Mouse (Mus musculus): ENCODE measurements around the gene Pds5a. TPM values are rescaled to one million over a fixed set of nuclear protein-coding genes. Genes with fewer than 3 reads are reported as not detected.
"Not testable (repeated sequence)": the region's sequence is repeated elsewhere in the genome, so short reads cannot be mapped to it uniquely, and the experiment has no call there.

The Pds5a gene
- polyA plus RNA-seq (2014; fragmentation: Nextera tagmentation; extraction: Ambion mirVana), result 124 and 140 TPM in 2 replicates

- H3K4me2 ChIP-seq (ENCODE audit: low read depth, severe bottlenecking), result peak within 1 kb of the TSS; percentile 43
- no peaks in the 10 kb centered on the region for H3K27me3 ChIP-seq (ENCODE audit: control insufficient read depth, insufficient read depth, low read length)
- H3K36me3 ChIP-seq (ENCODE audit: control insufficient read depth, insufficient read depth, low read length), result no peaks in the 10 kb centered on the region
- H3K4me3 ChIP-seq (ENCODE audit: low read depth, low read length), result peak within 1 kb of the TSS; percentile 98
- DNase-seq (ENCODE audit: low spot score), result peak; percentile 91
- peak; percentile 88 for ATAC-seq (ENCODE audit: insufficient number of reproducible peaks, low FRiP score, low TSS enrichment, low read depth)
- no peaks in the 10 kb centered on the region for H3K9me3 ChIP-seq (ENCODE audit: control insufficient read depth, low read length)
- H3K27ac ChIP-seq (replicated peaks; ENCODE audit: low read depth, low read length), result peak within 1 kb of the TSS; percentile 97
- peaks cover 5% of the 10 kb centered on the region for H3K4me1 ChIP-seq (ENCODE audit: control insufficient read depth, insufficient read depth, low read length)
- H3K9ac ChIP-seq (ENCODE audit: low read length), result peak within 1 kb of the TSS; percentile 99
- WGBS, result 1% methylated on average over 78 of the region's 140 CpGs
These were observed at the start of gene Pds5a for GRCm38 (mm10) chr5:65697836-65698758. Pds5a (minus strand) TSS chr5:65698273.

GRCm38 (mm10) chr5:65746908-65747307 is 48.8 kb upstream of the Pds5a start:
- H3K36me3 ChIP-seq (ENCODE audit: control insufficient read depth, insufficient read depth, low read length), result no peaks in the 10 kb centered on the region
- H3K9ac ChIP-seq (ENCODE audit: low read length), result no peak overlapping the region
- WGBS, result 50% methylated on average over 5 of the region's 5 CpGs
- no peak overlapping the region for H3K4me2 ChIP-seq (ENCODE audit: low read depth, severe bottlenecking)
- DNase-seq (ENCODE audit: low spot score) (no peak), ATAC-seq (ENCODE audit: insufficient number of reproducible peaks, low FRiP score, low TSS enrichment, low read depth) (no peak)
- no peak overlapping the region for H3K4me3 ChIP-seq (ENCODE audit: low read depth, low read length)
- no peak overlapping the region for H3K27ac ChIP-seq (replicated peaks; ENCODE audit: low read depth, low read length)
- no peaks in the 10 kb centered on the region for H3K27me3 ChIP-seq (ENCODE audit: control insufficient read depth, insufficient read depth, low read length)
- no peaks in the 10 kb centered on the region for H3K4me1 ChIP-seq (ENCODE audit: control insufficient read depth, insufficient read depth, low read length)
- no peaks in the 10 kb centered on the region for H3K9me3 ChIP-seq (ENCODE audit: control insufficient read depth, low read length)

- ATAC-seq (ENCODE audit: insufficient number of reproducible peaks, low FRiP score, low TSS enrichment, low read depth) (no peak), DNase-seq (ENCODE audit: low spot score) (no peak)
- H3K36me3 ChIP-seq (ENCODE audit: control insufficient read depth, insufficient read depth, low read length), result no peaks in the 10 kb centered on the region
- no peak overlapping the region for H3K9ac ChIP-seq (ENCODE audit: low read length)
- no peak overlapping the region for H3K4me3 ChIP-seq (ENCODE audit: low read depth, low read length)
- 94% methylated on average over 3 of the region's 3 CpGs for WGBS
- no peak overlapping the region for H3K27ac ChIP-seq (replicated peaks; ENCODE audit: low read depth, low read length)
- no peak overlapping the region for H3K4me2 ChIP-seq (ENCODE audit: low read depth, severe bottlenecking)
- H3K9me3 ChIP-seq (ENCODE audit: control insufficient read depth, low read length), result no peaks in the 10 kb centered on the region
- no peaks in the 10 kb centered on the region for H3K4me1 ChIP-seq (ENCODE audit: control insufficient read depth, insufficient read depth, low read length)
- no peaks in the 10 kb centered on the region for H3K27me3 ChIP-seq (ENCODE audit: control insufficient read depth, insufficient read depth, low read length)
These were observed 41.3 kb upstream of the Pds5a start for GRCm38 (mm10) chr5:65739366-65739765.

GRCm38 (mm10) chr5:65735601-65736000 is 37.5 kb upstream of the Pds5a start:
- 92% methylated on average over 2 of the region's 2 CpGs for WGBS
- DNase-seq (ENCODE audit: low spot score) (no peak), ATAC-seq (ENCODE audit: insufficient number of reproducible peaks, low FRiP score, low TSS enrichment, low read depth) (no peak)
- H3K4me1 ChIP-seq (ENCODE audit: control insufficient read depth, insufficient read depth, low read length), result no peaks in the 10 kb centered on the region
- no peak overlapping the region for H3K9ac ChIP-seq (ENCODE audit: low read length)
- H3K9me3 ChIP-seq (ENCODE audit: control insufficient read depth, low read length), result no peaks in the 10 kb centered on the region
- H3K4me2 ChIP-seq (ENCODE audit: low read depth, severe bottlenecking), result no peak overlapping the region
- H3K36me3 ChIP-seq (ENCODE audit: control insufficient read depth, insufficient read depth, low read length), result no peaks in the 10 kb centered on the region
- H3K27me3 ChIP-seq (ENCODE audit: control insufficient read depth, insufficient read depth, low read length), result no peaks in the 10 kb centered on the region
- no peak overlapping the region for H3K27ac ChIP-seq (replicated peaks; ENCODE audit: low read depth, low read length)
- H3K4me3 ChIP-seq (ENCODE audit: low read depth, low read length), result no peak overlapping the region

GRCm38 (mm10) chr5:65731173-65732007 is 33.3 kb upstream of the Pds5a start:
- WGBS, result 70% methylated on average over 9 of the region's 9 CpGs
- Histone ChIP-seq H3K27ac (replicated peaks; ENCODE audit: low read depth, low read length) (no peak overlapping the region), H3K4me3 (ENCODE audit: low read depth, low read length) (no peak overlapping the region), H3K4me1 (ENCODE audit: control insufficient read depth, insufficient read depth, low read length) (no peaks in the 10 kb centered on the region), H3K4me2 (ENCODE audit: low read depth, severe bottlenecking) (no peak overlapping the region), H3K9ac (ENCODE audit: low read length) (no peak overlapping the region), H3K36me3 (ENCODE audit: control insufficient read depth, insufficient read depth, low read length) (no peaks in the 10 kb centered on the region), H3K27me3 (ENCODE audit: control insufficient read depth, insufficient read depth, low read length) (no peaks in the 10 kb centered on the region), H3K9me3 (ENCODE audit: control insufficient read depth, low read length) (no peaks in the 10 kb centered on the region)
- ATAC-seq (ENCODE audit: insufficient number of reproducible peaks, low FRiP score, low TSS enrichment, low read depth) (no peak), DNase-seq (ENCODE audit: low spot score) (no peak)

GRCm38 (mm10) chr5:65724311-65725054 is 26.4 kb upstream of the Pds5a start:
- peak; percentile 73 for DNase-seq (ENCODE audit: low spot score)
- Histone ChIP-seq H3K4me1 (ENCODE audit: control insufficient read depth, insufficient read depth, low read length) (no peaks in the 10 kb centered on the region), H3K9me3 (ENCODE audit: control insufficient read depth, low read length) (no peaks in the 10 kb centered on the region), H3K36me3 (ENCODE audit: control insufficient read depth, insufficient read depth, low read length) (no peaks in the 10 kb centered on the region), H3K4me3 (ENCODE audit: low read depth, low read length) (peak overlapping the region; percentile 27), H3K9ac (ENCODE audit: low read length) (no peak overlapping the region), H3K27ac (replicated peaks; ENCODE audit: low read depth, low read length) (peak overlapping the region; percentile 71), H3K4me2 (ENCODE audit: low read depth, severe bottlenecking) (peak overlapping the region; percentile 46), H3K27me3 (ENCODE audit: control insufficient read depth, insufficient read depth, low read length) (no peaks in the 10 kb centered on the region)
- WGBS, result 2% methylated on average over 23 of the region's 23 CpGs
- ATAC-seq (ENCODE audit: insufficient number of reproducible peaks, low FRiP score, low TSS enrichment, low read depth), result peak; percentile 74

- no peak overlapping the region for H3K9ac ChIP-seq (ENCODE audit: low read length)
- H3K27me3 ChIP-seq (ENCODE audit: control insufficient read depth, insufficient read depth, low read length), result no peaks in the 10 kb centered on the region
- no peaks in the 10 kb centered on the region for H3K36me3 ChIP-seq (ENCODE audit: control insufficient read depth, insufficient read depth, low read length)
- no peaks in the 10 kb centered on the region for H3K9me3 ChIP-seq (ENCODE audit: control insufficient read depth, low read length)
- H3K4me1 ChIP-seq (ENCODE audit: control insufficient read depth, insufficient read depth, low read length), result no peaks in the 10 kb centered on the region
- ATAC-seq (ENCODE audit: insufficient number of reproducible peaks, low FRiP score, low TSS enrichment, low read depth) (no peak), DNase-seq (ENCODE audit: low spot score) (no peak)
- 26% methylated on average over 3 of the region's 3 CpGs for WGBS
- no peak overlapping the region for H3K27ac ChIP-seq (replicated peaks; ENCODE audit: low read depth, low read length)
- no peak overlapping the region for H3K4me2 ChIP-seq (ENCODE audit: low read depth, severe bottlenecking)
- no peak overlapping the region for H3K4me3 ChIP-seq (ENCODE audit: low read depth, low read length)
These were observed 20.3 kb upstream of the Pds5a start for GRCm38 (mm10) chr5:65718368-65718767.

- not testable (repeated sequence) for H3K27ac ChIP-seq (replicated peaks; ENCODE audit: low read depth, low read length); DNase-seq (ENCODE audit: low spot score); H3K36me3 ChIP-seq (ENCODE audit: control insufficient read depth, insufficient read depth, low read length); ATAC-seq (ENCODE audit: insufficient number of reproducible peaks, low FRiP score, low TSS enrichment, low read depth); H3K9ac ChIP-seq (ENCODE audit: low read length); H3K4me3 ChIP-seq (ENCODE audit: low read depth, low read length); H3K9me3 ChIP-seq (ENCODE audit: control insufficient read depth, low read length); H3K27me3 ChIP-seq (ENCODE audit: control insufficient read depth, insufficient read depth, low read length); H3K4me1 ChIP-seq (ENCODE audit: control insufficient read depth, insufficient read depth, low read length); H3K4me2 ChIP-seq (ENCODE audit: low read depth, severe bottlenecking)
- 94% methylated on average over 8 of the region's 8 CpGs for WGBS
These were observed 19.8 kb upstream of the Pds5a start for GRCm38 (mm10) chr5:65717903-65718211.

Data from limb, embryonic 11.5 days (tissue).